ENCODE assay signal across 8 mouse cellular contexts in the genomic region with DNA sequence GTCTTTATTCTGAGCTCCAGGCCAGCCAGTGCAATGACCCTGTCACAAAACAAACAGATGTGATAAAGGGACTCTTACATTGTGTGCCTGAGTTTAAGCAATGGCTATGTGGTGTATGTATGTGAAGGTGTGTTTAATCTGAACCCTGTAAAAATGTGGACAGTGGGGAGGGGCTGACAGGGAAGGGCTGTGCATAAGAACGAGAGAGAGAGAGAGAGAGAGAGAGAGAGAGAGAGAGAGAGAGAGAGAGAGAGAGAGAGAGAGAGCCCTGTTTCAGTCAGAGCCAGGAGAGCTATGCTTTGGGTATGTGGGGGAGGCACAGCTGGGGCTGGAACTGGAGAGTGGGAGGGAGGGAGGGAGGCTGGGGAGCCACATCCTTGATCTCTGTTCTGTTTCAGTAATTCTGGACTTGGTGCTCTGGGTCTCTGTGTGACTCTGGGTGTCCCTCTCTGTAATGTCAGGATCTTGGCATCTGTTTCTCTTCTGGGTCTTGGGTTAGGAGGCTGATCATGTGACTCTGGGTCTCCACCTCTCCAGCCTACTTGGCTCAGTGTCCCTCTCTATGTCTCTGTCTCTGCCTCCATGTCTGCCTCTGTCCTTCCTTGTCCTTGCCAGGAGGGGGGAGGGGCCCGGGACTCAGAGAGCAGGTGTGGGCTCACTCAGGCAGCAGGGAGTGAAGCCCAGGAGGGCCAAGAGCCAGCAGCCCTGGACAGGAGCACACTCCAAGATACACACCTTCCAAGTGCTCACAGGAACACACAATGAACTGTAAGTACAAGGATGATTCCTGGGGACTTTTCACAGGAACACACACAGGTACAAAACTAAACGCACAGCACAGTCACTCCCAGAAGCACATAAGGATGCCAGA. TPM values are rescaled to one million over a fixed set of nuclear protein-coding genes. Genes with fewer than 3 reads are reported as not detected.
A peak's percentile ranks its signal among the peaks of the same experiment; 100 is the strongest.
DNase-seq lines count a peak whose midpoint lies in the region; ATAC-seq and TF ChIP-seq lines count a peak whose summit lies in the region.

No protein-coding gene starts in this region.

- no peak for TF ChIP-seq CTCF in MEL (IDR thresholded peaks at IDR 0.05 in 2 of 3, conservative IDR thresholded peaks at IDR 0.05 in 1 of 3; ENCODE audit: control insufficient read depth in 1 of 3, insufficient read depth in 1 of 3, low read depth in 2 of 3, low read length in 3 of 3, poor library complexity in 1 of 3, severe bottlenecking in 1 of 3)
- no peak for TF ChIP-seq CTCF in kidney, postnatal 0 days (IDR thresholded peaks at IDR 0.05; ENCODE audit: low read depth)

- no peak for TF ChIP-seq RAD21 in MEL (IDR thresholded peaks at IDR 0.05; ENCODE audit: low read depth, low read length)

- TF ChIP-seq POLR2A in MEL (IDR thresholded peaks at IDR 0.05; ENCODE audit: control insufficient read depth in 1 of 2, insufficient read depth in 1 of 2, low read depth in 1 of 2, low read length in 2 of 2, poor library complexity in 1 of 2): no peak

- no peak for TF ChIP-seq EP300 in MEL (IDR thresholded peaks at IDR 0.05; ENCODE audit: low read depth in 1 of 2, low read length in 2 of 2)

- peak; percentile 12 for DNase-seq in 3134 (ENCODE audit: extremely low read depth, insufficient read length, low spot score)
- no peak for DNase-seq in MEL (ENCODE audit: low read depth, low spot score)
- peak; percentile 95 for DNase-seq in kidney, postnatal 0 days (ENCODE audit: low spot score)
- peak; percentile 68 for DNase-seq in thymus, postnatal 4 days
- DNase-seq in layer of hippocampus, adult 11-12 months (ENCODE audit: low spot score): no peak

- 0 out of 2 replicates have a peak, but pooled peaks have one; percentile 8 for ATAC-seq in embryonic facial prominence, embryonic 13.5 days (ENCODE audit: insufficient number of reproducible peaks, insufficient read depth, low FRiP score, low TSS enrichment, low read depth)
- peak; percentile 72 for ATAC-seq in heart, embryonic 16.5 days (replicated peaks; ENCODE audit: extremely low read depth, insufficient read depth, low FRiP score)
- ATAC-seq in kidney, postnatal 0 days (replicated peaks; ENCODE audit: low FRiP score, low read depth): peak; percentile 67
- ATAC-seq in midbrain, embryonic 12.5 days (ENCODE audit: low FRiP score, low read depth): no peak

- 10% methylated on average over 3 of the region's 3 CpGs for WGBS in embryonic facial prominence, embryonic 13.5 days
- 7% methylated on average over 3 of the region's 3 CpGs for WGBS in heart, embryonic 16.5 days
- WGBS in kidney, postnatal 0 days: 6% methylated on average over 3 of the region's 3 CpGs
- 27% methylated on average over 3 of the region's 3 CpGs for WGBS in midbrain, embryonic 12.5 days

- peak overlapping the region; percentile 93 for H3K4me2 ChIP-seq in embryonic facial prominence, embryonic 13.5 days
- peak overlapping the region; percentile 80 for H3K4me2 ChIP-seq in heart, embryonic 16.5 days (ENCODE audit: low read depth, low read length)
- H3K4me2 ChIP-seq in kidney, postnatal 0 days (ENCODE audit: low read length): peak overlapping the region; percentile 81
- peak overlapping the region; percentile 76 for H3K4me2 ChIP-seq in midbrain, embryonic 12.5 days (replicated peaks)

- H3K36me3 ChIP-seq in MEL (ENCODE audit: control insufficient read depth in 1 of 2, insufficient read depth in 2 of 2, low read length in 2 of 2): peaks cover 0 to 2% of the 10 kb centered on the region in 2 experiments; a peak in 1 of 4 replicates
- peaks cover 16% of the 10 kb centered on the region for H3K36me3 ChIP-seq in embryonic facial prominence, embryonic 13.5 days
- H3K36me3 ChIP-seq in heart, embryonic 16.5 days (ENCODE audit: control insufficient read depth, insufficient read depth): no peaks in the 10 kb centered on the region
- 0 out of 2 replicates have a peak, but pooled peaks cover 3% of the 10 kb centered on the region for H3K36me3 ChIP-seq in kidney, postnatal 0 days (ENCODE audit: insufficient read depth, low read length)
- no peaks in the 10 kb centered on the region for H3K36me3 ChIP-seq in midbrain, embryonic 12.5 days

- no peaks in the 10 kb centered on the region for H3K9me3 ChIP-seq in MEL (replicated peaks; ENCODE audit: insufficient read depth, low read length)
- no peaks in the 10 kb centered on the region for H3K9me3 ChIP-seq in embryonic facial prominence, embryonic 13.5 days
- no peaks in the 10 kb centered on the region for H3K9me3 ChIP-seq in heart, embryonic 16.5 days (replicated peaks; ENCODE audit: control insufficient read depth, low read length)
- H3K9me3 ChIP-seq in kidney, postnatal 0 days (replicated peaks; ENCODE audit: low read length): no peaks in the 10 kb centered on the region
- no peaks in the 10 kb centered on the region for H3K9me3 ChIP-seq in midbrain, embryonic 12.5 days

- no peaks in the 10 kb centered on the region for H3K27me3 ChIP-seq in MEL (ENCODE audit: control insufficient read depth in 1 of 2, insufficient read depth in 2 of 2, low read length in 2 of 2)
- no peaks in the 10 kb centered on the region for H3K27me3 ChIP-seq in embryonic facial prominence, embryonic 13.5 days
- H3K27me3 ChIP-seq in heart, embryonic 16.5 days (ENCODE audit: control insufficient read depth, insufficient read depth, low read length): no peaks in the 10 kb centered on the region
- no peaks in the 10 kb centered on the region for H3K27me3 ChIP-seq in kidney, postnatal 0 days (ENCODE audit: insufficient read depth, low read length)
- peaks cover 17% of the 10 kb centered on the region for H3K27me3 ChIP-seq in midbrain, embryonic 12.5 days

- no peak overlapping the region for H3K4me3 ChIP-seq in MEL (ENCODE audit: control insufficient read depth in 1 of 2, insufficient read depth in 1 of 2, low read depth in 2 of 2, low read length in 2 of 2)
- H3K4me3 ChIP-seq in embryonic facial prominence, embryonic 13.5 days: peak overlapping the region; percentile 43
- peak overlapping the region; percentile 52 for H3K4me3 ChIP-seq in heart, embryonic 16.5 days (ENCODE audit: low read length)
- no peak overlapping the region; the same call in 1 of the 2 replicates for H3K4me3 ChIP-seq in kidney, postnatal 0 days (replicated peaks; ENCODE audit: low read depth, low read length)
- H3K4me3 ChIP-seq in midbrain, embryonic 12.5 days: no peak overlapping the region

- H3K79me2 ChIP-seq in MEL (ENCODE audit: control insufficient read depth, insufficient read depth, low read length, poor library complexity): no peaks in the 10 kb centered on the region

- H3K4me1 ChIP-seq in MEL (ENCODE audit: control insufficient read depth in 1 of 2, insufficient read depth in 2 of 2, low read length in 2 of 2): peaks cover 7 to 9% of the 10 kb centered on the region in 2 experiments
- peaks cover 53% of the 10 kb centered on the region for H3K4me1 ChIP-seq in embryonic facial prominence, embryonic 13.5 days
- H3K4me1 ChIP-seq in heart, embryonic 16.5 days (ENCODE audit: control insufficient read depth, insufficient read depth, low read length): peaks cover 53% of the 10 kb centered on the region
- peaks cover 38% of the 10 kb centered on the region for H3K4me1 ChIP-seq in kidney, postnatal 0 days (replicated peaks; ENCODE audit: insufficient read depth, low read length)
- peaks cover 47% of the 10 kb centered on the region for H3K4me1 ChIP-seq in midbrain, embryonic 12.5 days

- H3K9ac ChIP-seq in MEL (ENCODE audit: control insufficient read depth, low read depth, low read length, poor library complexity, severe bottlenecking): no peak overlapping the region
- H3K9ac ChIP-seq in embryonic facial prominence, embryonic 13.5 days: peak overlapping the region; percentile 70
- H3K9ac ChIP-seq in heart, embryonic 16.5 days (ENCODE audit: low read length): peak overlapping the region; percentile 83
- H3K9ac ChIP-seq in kidney, postnatal 0 days (ENCODE audit: low read depth, low read length): peak overlapping the region; percentile 57; the same call in 1 of the 2 replicates
- no peak overlapping the region for H3K9ac ChIP-seq in midbrain, embryonic 12.5 days (replicated peaks)

- H3K27ac ChIP-seq in MEL (ENCODE audit: control insufficient read depth, low read depth, low read length): no peak overlapping the region
- H3K27ac ChIP-seq in embryonic facial prominence, embryonic 13.5 days: peak overlapping the region; percentile 81
- peak overlapping the region; percentile 97 for H3K27ac ChIP-seq in heart, embryonic 16.5 days (ENCODE audit: low read length)
- peak overlapping the region; percentile 92 for H3K27ac ChIP-seq in kidney, postnatal 0 days
- H3K27ac ChIP-seq in midbrain, embryonic 12.5 days (replicated peaks): peak overlapping the region; percentile 74

TF ChIP-seq in MEL, 35 proteins besides CTCF, POLR2A, EP300 and RAD21:
- TF ChIP-seq USF1 (IDR thresholded peaks at IDR 0.05; ENCODE audit: low read depth, low read length): peak; percentile 38; the same call in 1 of the 2 replicates
- no peak for TF ChIP-seq BHLHE40 (IDR thresholded peaks at IDR 0.05; ENCODE audit: borderline replicate concordance, low read depth, low read length)
- no peak for TF ChIP-seq POLR2AphosphoS2 (IDR thresholded peaks at IDR 0.05; ENCODE audit: low read length)
- no peak for TF ChIP-seq MXI1 (IDR thresholded peaks at IDR 0.05; ENCODE audit: low read depth, low read length)
- TF ChIP-seq TAL1 (IDR thresholded peaks at IDR 0.05; ENCODE audit: low read length): no peak
- TF ChIP-seq RCOR1 (IDR thresholded peaks at IDR 0.05; ENCODE audit: low read depth, low read length): no peak
- TF ChIP-seq MEF2A (IDR thresholded peaks at IDR 0.05; ENCODE audit: extremely low read depth, insufficient replicate concordance, low read depth, low read length, poor library complexity, severe bottlenecking): no peak

RNA-seq across cellular contexts. Expression of a gene that starts 46.1 kb away (rescaled TPM):
- total RNA-seq in MEL (2012; rRNA removed): 16.4 and 18.4 TPM in 2 replicates
- polyA plus RNA-seq in MEL (2012; ENCODE audit: insufficient read depth in 1 of 2, insufficient read length in 2 of 2, low read depth in 1 of 2, low replicate concordance in 2 of 2, missing spikeins in 1 of 2): 10 to 100 TPM in 1 of 2 experiments, not detected in 1; 53.7 TPM
- polyA plus RNA-seq in embryonic facial prominence, embryonic 13.5 days (2015; fragmentation: Nextera tagmentation; extraction: Ambion mirVana): 118 and 142 TPM in 2 replicates
- 45.0 and 66.3 TPM in 2 replicates for polyA plus RNA-seq in heart, embryonic 16.5 days (2015; fragmentation: Nextera tagmentation; extraction: Ambion mirVana)
- polyA plus RNA-seq in kidney, postnatal 0 days (2015; fragmentation: Nextera tagmentation; extraction: Ambion mirVana): 98.8 and 113 TPM in 2 replicates
- 43.5 and 50.0 TPM in 2 replicates for polyA plus RNA-seq in midbrain, embryonic 12.5 days (2016; fragmentation: Nextera tagmentation; extraction: Ambion mirVana)

Comparison
In these comparisons a context has a peak if more than half of its experiments do, and no peak if none do; other contexts are left out.
1. DNase-seq: peak in 3134 (single experiment), kidney, postnatal 0 days (single experiment) and thymus, postnatal 4 days (single experiment); none in MEL (single experiment) and layer of hippocampus, adult 11-12 months (single experiment).
2. H3K4me3 ChIP-seq: peak in embryonic facial prominence, embryonic 13.5 days (single experiment) and heart, embryonic 16.5 days (single experiment); none in MEL (0 of 2), kidney, postnatal 0 days (single experiment) and midbrain, embryonic 12.5 days (single experiment).
3. H3K9ac ChIP-seq: peak in embryonic facial prominence, embryonic 13.5 days (single experiment), heart, embryonic 16.5 days (single experiment) and kidney, postnatal 0 days (single experiment); none in MEL (single experiment) and midbrain, embryonic 12.5 days (single experiment).
4. Peak in every context shown above with its lines, with median percentiles within 50 percentile points of each other: H3K4me2 ChIP-seq.